Mouse (Mus musculus): ENCODE results near the gene Hcn3.

DNA sequence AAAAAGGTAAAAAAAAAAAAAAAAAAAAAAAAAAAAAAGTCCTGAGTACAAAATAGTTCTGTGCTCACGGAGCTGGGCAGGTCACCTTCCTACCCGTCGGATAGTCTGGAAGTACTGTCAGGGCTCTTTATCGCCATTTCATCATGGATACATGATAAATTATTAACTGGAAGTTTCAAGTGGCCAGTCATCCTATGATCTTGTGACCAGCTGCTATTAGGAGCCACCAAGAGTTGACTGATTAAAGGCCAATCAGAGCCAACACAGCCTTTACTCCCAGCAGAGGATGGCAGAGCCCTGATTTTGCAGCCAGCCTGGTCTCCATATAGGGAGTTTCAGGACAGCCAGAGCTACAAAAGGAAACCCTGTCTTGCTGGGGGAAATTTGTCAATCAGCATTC lies 46.9 kb downstream of the Hcn3 start:
- TF ChIP-seq POLR2A (IDR thresholded peaks at IDR 0.05; ENCODE audit: borderline replicate concordance, low read depth, low read length) = no peak
- no peak for TF ChIP-seq CTCF (IDR thresholded peaks at IDR 0.05; ENCODE audit: low read depth, low read length)
